Mouse (Mus musculus) intestine, embryonic 14.5 days (tissue): ENCODE measurements around the gene Cd5. TPM values are rescaled to one million over a fixed set of nuclear protein-coding genes. Genes with fewer than 3 reads are reported as not detected.

Source experiments
- ATAC-seq: fragments of 200-750 bp; cut with Nextera tagmentation; replicated peaks from 2 replicates; pipeline ENCODE4 v1.8.0; 2017; ENCODE audit warnings: low read depth, moderate number of reproducible peaks, moderate TSS enrichment, moderate library complexity; ENCODE audit not compliant: low FRiP score, low TSS enrichment
- DNase-seq: peaks from one replicate; pipeline ENCODE4 v3.0.0-alpha.2; 2018; ENCODE audit warnings: low spot score
- H3K27ac ChIP-seq: fragments of 300-500 bp; sonication (generic); 2 replicates; pipeline ENCODE4 v1.5.1; 2014; ENCODE audit warnings: low read depth, mild to moderate bottlenecking, control low read depth
- H3K27me3 ChIP-seq: fragments of 300-500 bp; sonication (generic); replicated peaks from 2 replicates; pipeline ENCODE4 v1.6.1; 2014; ENCODE audit warnings: low read length, control low read depth; ENCODE audit not compliant: control insufficient read depth, insufficient read depth
- H3K36me3 ChIP-seq: fragments of 300-500 bp; sonication (generic); 2 replicates; pipeline ENCODE4 v1.6.1; 2014; ENCODE audit warnings: low read length, control low read depth; ENCODE audit not compliant: control insufficient read depth, insufficient read depth
- H3K4me1 ChIP-seq: fragments of 300-500 bp; sonication (generic); replicated peaks from 2 replicates; pipeline ENCODE4 v1.6.1; 2014; ENCODE audit warnings: low read length, control low read depth, mixed read lengths; ENCODE audit not compliant: control insufficient read depth, insufficient read depth
- H3K4me2 ChIP-seq: fragments of 300-500 bp; sonication (generic); 2 replicates; pipeline ENCODE4 v1.6.1; 2014; ENCODE audit warnings: low read length
- H3K4me3 ChIP-seq: fragments of 300-500 bp; sonication (generic); 2 replicates; pipeline ENCODE4 v1.5.1; 2014; ENCODE audit warnings: low read depth, low read length, control low read depth, mixed read lengths
- H3K9ac ChIP-seq: fragments of 300-500 bp; sonication (generic); 2 replicates; pipeline ENCODE4 v1.6.1; 2014; ENCODE audit warnings: mild to moderate bottlenecking, low read length
- H3K9me3 ChIP-seq: fragments of 300-500 bp; sonication (generic); 2 replicates; pipeline ENCODE4 v1.6.1; 2016; ENCODE audit warnings: low read length, control low read depth; ENCODE audit not compliant: control insufficient read depth
- WGBS: fragments of 180-500 bp; shearing (Covaris S2); extraction: QIAGEN DNeasy Blood & Tissue Kit; methylation state at CpG from one replicate; pipeline ENCODE4 v1.1.7; 2014; 5-methylcytosine and 5-hydroxymethylcytosine counted together
- polyA plus RNA-seq: library from polyadenylated mRNA; unstranded; fragments of >200 nt; fragmentation: Nextera tagmentation; extraction: Ambion mirVana; gene quantifications from 2 replicates; pipeline ENCODE4 v1.2.1, GENCODE M21; 2014

Gene Cd5
- 0.08 TPM in 1 of 2 replicates, not detected in the other for polyA plus RNA-seq

- Histone ChIP-seq H3K27ac (no peak within 1 kb of the TSS), H3K9ac (no peak within 1 kb of the TSS), H3K4me2 (no peak within 1 kb of the TSS), H3K4me1 (no peaks in the 10 kb centered on the region), H3K36me3 (no peaks in the 10 kb centered on the region), H3K9me3 (no peaks in the 10 kb centered on the region), H3K27me3 (no peaks in the 10 kb centered on the region), H3K4me3 (no peak within 1 kb of the TSS)
- 71% methylated on average over 4 of the region's 4 CpGs for WGBS
- no peak for ATAC-seq
- DNase-seq, result no peak
Observed at GRCm38 (mm10) chr19:10738811-10739210, at the start of gene Cd5. TSS of gene Cd5 (minus strand) at chr19:10739002.

GRCm38 (mm10) chr19:10788242-10788641 is 49.4 kb upstream of the Cd5 start:
- Histone ChIP-seq H3K4me2 (no peak overlapping the region), H3K4me1 (no peaks in the 10 kb centered on the region), H3K9me3 (no peaks in the 10 kb centered on the region), H3K27ac (no peak overlapping the region), H3K27me3 (no peaks in the 10 kb centered on the region), H3K36me3 (no peaks in the 10 kb centered on the region), H3K9ac (no peak overlapping the region), H3K4me3 (no peak overlapping the region)
- DNase-seq, result no peak
- 76% methylated on average over 9 of the region's 9 CpGs for WGBS
- ATAC-seq, result no peak

DNA sequence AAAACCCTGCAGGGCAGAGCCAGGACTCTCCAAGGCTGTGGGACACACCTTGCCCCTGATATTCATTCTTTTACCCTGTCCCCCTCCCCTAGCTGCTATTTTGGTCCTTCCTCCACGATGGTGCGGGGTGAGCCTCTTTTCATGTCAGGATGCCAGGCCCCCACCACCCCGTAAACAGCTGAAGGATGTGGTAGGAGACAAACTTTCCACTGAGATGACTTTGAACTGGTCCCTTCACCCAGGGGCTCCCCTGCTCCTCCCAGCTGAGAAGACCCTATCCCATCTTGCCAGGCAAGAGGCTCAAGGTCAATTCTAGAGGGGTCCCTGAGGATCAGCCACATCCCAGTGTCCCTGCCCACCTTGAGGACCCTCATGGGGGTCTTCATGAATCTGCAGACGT is 48.6 kb upstream of the Cd5 start:
- Histone ChIP-seq H3K4me2 (no peak overlapping the region), H3K27me3 (no peaks in the 10 kb centered on the region), H3K4me1 (no peaks in the 10 kb centered on the region), H3K36me3 (no peaks in the 10 kb centered on the region), H3K27ac (no peak overlapping the region), H3K4me3 (no peak overlapping the region), H3K9ac (no peak overlapping the region), H3K9me3 (no peaks in the 10 kb centered on the region)
- WGBS, result 82% methylated on average over 4 of the region's 4 CpGs
- DNase-seq (no peak), ATAC-seq (no peak)

- Histone ChIP-seq H3K9me3 (no peaks in the 10 kb centered on the region), H3K27me3 (no peaks in the 10 kb centered on the region), H3K9ac (no peak overlapping the region), H3K4me1 (no peaks in the 10 kb centered on the region), H3K27ac (no peak overlapping the region), H3K36me3 (no peaks in the 10 kb centered on the region), H3K4me3 (no peak overlapping the region), H3K4me2 (no peak overlapping the region)
- 77% methylated on average over 6 of the region's 6 CpGs for WGBS
- no peak for DNase-seq
- ATAC-seq, result no peak
Observed at GRCm38 (mm10) chr19:10786753-10787152, 48.0 kb upstream of the Cd5 start.

DNA sequence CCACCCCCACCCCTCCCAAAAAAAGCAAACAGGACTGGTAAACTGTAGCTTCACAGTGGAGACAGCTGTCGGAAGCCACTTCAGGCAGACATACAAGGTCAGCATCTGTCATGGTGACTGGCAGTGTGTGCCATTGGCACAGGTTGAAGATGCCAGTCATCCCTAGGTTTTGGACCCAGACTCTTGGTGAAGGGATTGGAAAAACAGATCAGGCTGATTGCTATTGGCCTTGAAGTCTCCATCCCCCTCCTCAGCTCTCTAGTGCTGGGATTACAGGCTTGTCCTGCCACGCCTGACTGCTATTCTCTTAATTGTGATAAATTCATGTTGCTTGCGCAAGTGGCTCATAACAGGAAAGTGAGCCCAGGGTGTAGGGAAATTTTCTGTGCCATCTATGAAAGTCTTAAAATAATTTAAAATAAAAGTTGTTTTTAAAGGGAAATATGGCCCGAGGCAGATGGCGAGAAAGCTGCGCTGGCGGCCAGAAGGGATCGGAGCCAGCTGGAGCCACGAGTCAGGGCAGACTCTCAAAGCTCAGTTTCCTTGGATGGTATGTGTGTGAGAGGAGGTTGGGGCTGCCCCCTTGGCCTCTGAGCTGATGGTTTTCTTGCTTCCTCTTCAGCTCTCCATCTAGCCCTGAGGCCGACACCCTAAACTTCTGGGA is 46.1 kb upstream of the Cd5 start:
- no peak for DNase-seq
- H3K36me3 ChIP-seq, result no peaks in the 10 kb centered on the region
- no peaks in the 10 kb centered on the region for H3K9me3 ChIP-seq
- no peaks in the 10 kb centered on the region for H3K27me3 ChIP-seq
- ATAC-seq, result no peak
- 81% methylated on average over 10 of the region's 10 CpGs for WGBS
- H3K4me1 ChIP-seq, result no peaks in the 10 kb centered on the region
- no peak overlapping the region for H3K27ac ChIP-seq
- H3K9ac ChIP-seq, result no peak overlapping the region
- no peak overlapping the region for H3K4me3 ChIP-seq
- H3K4me2 ChIP-seq, result no peak overlapping the region

DNA sequence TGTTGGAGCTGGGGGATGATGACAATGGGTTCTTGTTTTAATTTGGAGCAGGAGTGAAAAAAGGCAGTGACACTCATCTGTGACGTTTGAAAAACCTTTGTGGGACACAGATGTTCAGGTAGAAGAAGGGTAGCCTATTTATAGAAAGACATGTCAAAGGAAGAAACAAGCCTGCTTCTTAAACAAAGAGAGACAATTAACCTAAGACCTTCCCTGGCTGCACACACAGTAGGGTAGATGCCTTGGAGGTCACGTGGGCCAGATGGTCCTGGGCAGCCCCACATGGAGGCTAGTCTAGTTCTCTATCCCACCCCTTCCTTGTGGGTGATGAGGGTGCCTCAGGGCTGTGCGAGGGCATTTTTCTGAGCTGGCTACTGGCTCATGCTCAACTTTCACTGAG is 45.3 kb upstream of the Cd5 start:
- 53% methylated on average over 3 of the region's 3 CpGs for WGBS
- Histone ChIP-seq H3K9me3 (no peaks in the 10 kb centered on the region), H3K27me3 (no peaks in the 10 kb centered on the region), H3K4me2 (no peak overlapping the region), H3K4me3 (no peak overlapping the region), H3K27ac (no peak overlapping the region), H3K36me3 (no peaks in the 10 kb centered on the region), H3K9ac (no peak overlapping the region), H3K4me1 (no peaks in the 10 kb centered on the region)
- ATAC-seq (no peak), DNase-seq (no peak)

DNA sequence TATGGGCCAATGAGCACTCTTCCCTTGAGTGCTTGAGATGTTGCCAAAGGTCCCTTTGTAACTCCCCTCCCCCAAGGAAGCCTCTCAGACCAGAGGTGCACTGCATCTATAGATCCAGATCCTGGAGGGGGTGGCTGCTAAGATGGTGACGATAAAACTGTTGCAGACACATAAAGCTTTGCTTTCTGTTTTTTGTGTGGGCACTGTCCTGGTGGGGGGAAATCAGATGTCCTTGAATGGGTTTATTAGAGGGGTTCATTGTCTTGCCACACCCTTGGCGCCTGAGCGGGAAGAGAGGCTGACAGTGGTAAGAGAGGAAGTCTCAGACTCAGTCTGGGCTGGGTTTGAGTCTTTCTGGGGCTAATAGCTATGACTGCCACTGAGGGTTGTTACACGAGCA is 44.4 kb upstream of the Cd5 start:
- Histone ChIP-seq H3K4me2 (no peak overlapping the region), H3K9me3 (no peaks in the 10 kb centered on the region), H3K4me1 (no peaks in the 10 kb centered on the region), H3K9ac (no peak overlapping the region), H3K27me3 (no peaks in the 10 kb centered on the region), H3K36me3 (no peaks in the 10 kb centered on the region), H3K27ac (no peak overlapping the region), H3K4me3 (no peak overlapping the region)
- ATAC-seq (no peak), DNase-seq (no peak)
- WGBS, result 74% methylated on average over 4 of the region's 4 CpGs

- no peak for DNase-seq
- Histone ChIP-seq H3K9ac (no peak overlapping the region), H3K9me3 (no peaks in the 10 kb centered on the region), H3K4me3 (no peak overlapping the region), H3K27ac (no peak overlapping the region), H3K4me1 (no peaks in the 10 kb centered on the region), H3K27me3 (no peaks in the 10 kb centered on the region), H3K36me3 (no peaks in the 10 kb centered on the region), H3K4me2 (no peak overlapping the region)
- ATAC-seq, result no peak
- 73% methylated on average over 4 of the region's 4 CpGs for WGBS
Observed at GRCm38 (mm10) chr19:10781641-10782040, 42.8 kb upstream of the Cd5 start.

- Histone ChIP-seq H3K4me3 (no peak overlapping the region), H3K4me2 (no peak overlapping the region), H3K4me1 (no peaks in the 10 kb centered on the region), H3K9ac (no peak overlapping the region), H3K27me3 (no peaks in the 10 kb centered on the region), H3K27ac (no peak overlapping the region), H3K9me3 (no peaks in the 10 kb centered on the region), H3K36me3 (no peaks in the 10 kb centered on the region)
- WGBS, result 83% methylated on average over 4 of the region's 4 CpGs
- DNase-seq (no peak), ATAC-seq (no peak)
Observed at GRCm38 (mm10) chr19:10776906-10777305, 38.1 kb upstream of the Cd5 start.
